Mouse (Mus musculus): ENCODE results near the gene Alg14.

GRCm38 (mm10) chr3:121362002-121362401, 70.4 kb downstream of the Alg14 start:
- TF ChIP-seq POLR2A (IDR thresholded peaks at IDR 0.05; ENCODE audit: insufficient read depth, low read length) (no peak), CTCF (IDR thresholded peaks at IDR 0.05; ENCODE audit: low read depth, low read length) (no peak), EP300 (IDR thresholded peaks at IDR 0.05; ENCODE audit: insufficient read depth, low read depth, low read length) (no peak)
